Comparison of ENCODE assay signal across 26 mouse cellular contexts in genomic region chr10:14215512-14215911, GRCm38 (mm10).
A peak's percentile ranks its signal among the peaks of the same experiment; 100 is the strongest.
DNase-seq lines count a peak whose midpoint lies in the region; ATAC-seq and TF ChIP-seq lines count a peak whose summit lies in the region.
"Had no signal": no experiment of that assay in that cellular context is flagged by ENCODE, and none has a peak within 500 bp of the region (broad histone marks: within the 10 kb centered on the region; RNA-seq: fewer than 3 reads in every experiment).

No protein-coding gene starts in this region.

- H3K27ac ChIP-seq in forebrain, embryonic 16.5 days (ENCODE audit: low read length), result peak overlapping the region; percentile 77
- no peak overlapping the region for H3K27ac ChIP-seq in forebrain, embryonic 14.5 days (ENCODE audit: low read depth, low read length)
- peak overlapping the region; percentile 86 for H3K27ac ChIP-seq in layer of hippocampus, adult 2 months
- H3K27ac ChIP-seq: hindbrain, embryonic 10.5 days; kidney, embryonic 15.5 days; liver, embryonic 13.5 days; midbrain, embryonic 13.5 days had no signal

- H3K36me3 ChIP-seq in forebrain, embryonic 16.5 days (ENCODE audit: control insufficient read depth, insufficient read depth), result no peaks in the 10 kb centered on the region
- no peaks in the 10 kb centered on the region for H3K36me3 ChIP-seq in forebrain, embryonic 14.5 days (ENCODE audit: control insufficient read depth, insufficient read depth, low read length)
- H3K36me3 ChIP-seq: heart, embryonic 12.5 days; hindbrain, embryonic 10.5 days; kidney, embryonic 15.5 days; liver, embryonic 13.5 days; midbrain, embryonic 13.5 days had no signal

- H3K27me3 ChIP-seq in forebrain, embryonic 16.5 days (replicated peaks; ENCODE audit: control insufficient read depth, insufficient read depth, low read length), result no peaks in the 10 kb centered on the region
- H3K27me3 ChIP-seq in forebrain, embryonic 14.5 days (replicated peaks; ENCODE audit: control insufficient read depth, insufficient read depth, low read length), result no peaks in the 10 kb centered on the region
- H3K27me3 ChIP-seq: heart, embryonic 12.5 days; kidney, embryonic 15.5 days; liver, embryonic 13.5 days; midbrain, embryonic 13.5 days; Patski had no signal

- H3K4me2 ChIP-seq in forebrain, embryonic 16.5 days (ENCODE audit: low read length), result no peak overlapping the region
- no peak overlapping the region for H3K4me2 ChIP-seq in forebrain, embryonic 14.5 days (ENCODE audit: low read length)
- H3K4me2 ChIP-seq: heart, embryonic 12.5 days; liver, embryonic 13.5 days; midbrain, embryonic 13.5 days had no signal

- no peak overlapping the region for H3K9ac ChIP-seq in forebrain, embryonic 16.5 days (replicated peaks; ENCODE audit: low read depth, low read length)
- no peak overlapping the region for H3K9ac ChIP-seq in forebrain, embryonic 14.5 days (ENCODE audit: low read length)
- H3K9ac ChIP-seq: heart, embryonic 12.5 days; kidney, embryonic 15.5 days; liver, embryonic 13.5 days; midbrain, embryonic 13.5 days had no signal

- TF ChIP-seq CTCF in layer of hippocampus, adult 2 months (conservative IDR thresholded peaks at IDR 0.05), result no peak

- 70% methylated on average over 4 of the region's 4 CpGs for WGBS in forebrain, embryonic 16.5 days
- whole genome bisulfite sequencing in forebrain, embryonic 14.5 days, result 83% methylated on average over 4 of the region's 4 CpGs

- H3K4me1 ChIP-seq in forebrain, embryonic 16.5 days (replicated peaks; ENCODE audit: control insufficient read depth, insufficient read depth, low read length), result no peaks in the 10 kb centered on the region
- no peaks in the 10 kb centered on the region for H3K4me1 ChIP-seq in forebrain, embryonic 14.5 days (ENCODE audit: control insufficient read depth, insufficient read depth, low read length)
- H3K4me1 ChIP-seq: hindbrain, embryonic 10.5 days; liver, embryonic 13.5 days; midbrain, embryonic 13.5 days had no signal

- ATAC-seq in forebrain, embryonic 16.5 days, result no peak
- ATAC-seq in forebrain, embryonic 14.5 days, result no peak
- ATAC-seq: CD4-positive, CD25-positive, alpha-beta regulatory T cell, adult 4 months; midbrain, embryonic 13.5 days; Patski had no signal

- no peak for DNase-seq in forebrain, embryonic 14.5 days (ENCODE audit: low spot score)
- DNase-seq in layer of hippocampus, adult 2 months (ENCODE audit: low spot score in 2 of 2), result no peak
- DNase-seq in layer of hippocampus, adult 11-12 months (ENCODE audit: low spot score), result no peak
- peak; percentile 62 for DNase-seq in right cerebral cortex, postnatal 25 days
- DNase-seq in right cerebral cortex, postnatal 14 days, result no peak
- peak; percentile 73 for DNase-seq in telencephalon, adult 2 months (ENCODE audit: low read depth, low spot score)
- DNase-seq in spleen, postnatal 4 days (ENCODE audit: low spot score in 2 of 2), result no peak
- DNase-seq: adrenal gland, postnatal 36 days; cerebellum, adult 11 months; cerebellum, adult 9-11 months; heart, postnatal 10 days; kidney, adult 11 months; kidney, postnatal 36 days; liver, embryonic 13.5 days; lung, adult 2 months; lung, postnatal 14 days; spleen, adult 18-20 months; thymus, postnatal 25 days had no signal

- no peak overlapping the region for H3K4me3 ChIP-seq in forebrain, embryonic 16.5 days (replicated peaks; ENCODE audit: low read length)
- no peak overlapping the region for H3K4me3 ChIP-seq in forebrain, embryonic 14.5 days (ENCODE audit: low read depth, low read length)
- H3K4me3 ChIP-seq in layer of hippocampus, adult 2 months, result no peak overlapping the region
- H3K4me3 ChIP-seq: heart, embryonic 12.5 days; hindbrain, embryonic 10.5 days; kidney, embryonic 15.5 days; liver, embryonic 13.5 days; megakaryocyte, embryonic 14.5 days; midbrain, embryonic 13.5 days had no signal

- no peaks in the 10 kb centered on the region for H3K9me3 ChIP-seq in forebrain, embryonic 16.5 days (ENCODE audit: control insufficient read depth, low read length)
- H3K9me3 ChIP-seq in forebrain, embryonic 14.5 days (replicated peaks; ENCODE audit: control insufficient read depth, low read length), result no peaks in the 10 kb centered on the region
- H3K9me3 ChIP-seq: liver, embryonic 13.5 days; midbrain, embryonic 13.5 days had no signal

Comparison
In these comparisons a context has a peak if more than half of its experiments do, and no peak if none do; other contexts are left out.
1. DNase-seq: peak in right cerebral cortex, postnatal 25 days (single experiment) and telencephalon, adult 2 months (single experiment); none in forebrain, embryonic 14.5 days (single experiment), layer of hippocampus, adult 2 months (0 of 2), layer of hippocampus, adult 11-12 months (single experiment), right cerebral cortex, postnatal 14 days (single experiment) and spleen, postnatal 4 days (0 of 2).